Mouse (Mus musculus) adrenal gland, postnatal 10 days (tissue): ENCODE results near the gene Gpatch2l. TPM values are rescaled to one million over a fixed set of nuclear protein-coding genes. Genes with fewer than 3 reads are reported as not detected.
A peak's percentile ranks its signal among the peaks of the same experiment; 100 is the strongest.

Source experiments
- DNase-seq: peaks from one replicate; pipeline ENCODE4 v3.0.0; 2021; ENCODE audit warnings: mixed read lengths
- total RNA-seq, 2 experiments: library from RNA; stranded (reverse); gene quantifications; 2 replicates each; pipeline ENCODE4 v1.2.3; 2021

Gpatch2l gene
- total RNA-seq, 2 experiments from 2014 or later: 21.8 to 23.1 TPM

- DNase-seq: no peak
These were observed 35.2 kb downstream of the Gpatch2l start for GRCm38 (mm10) chr12:86276895-86277294.

DNA sequence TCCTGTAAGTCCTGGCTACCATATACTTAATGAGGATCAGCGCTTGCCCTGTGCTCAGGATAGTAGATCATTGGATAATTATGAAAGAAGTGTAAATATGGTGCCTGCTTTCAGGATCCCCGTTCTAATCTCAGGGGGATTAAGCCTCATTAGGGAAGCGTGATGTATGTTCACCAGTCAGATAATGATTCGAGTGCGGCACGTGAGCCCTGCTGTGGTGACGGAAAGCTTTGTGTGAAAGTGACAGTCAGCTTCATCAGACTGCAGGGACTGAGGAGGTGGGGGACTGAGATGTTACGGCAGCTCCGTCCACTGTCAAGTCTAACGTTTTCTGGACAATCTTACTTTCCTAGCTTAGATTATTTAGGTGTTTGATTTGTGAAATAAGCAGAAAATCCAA lies 38.3 kb downstream of the Gpatch2l start:
- no peak for DNase-seq

- DNase-seq: no peak
These were observed 44.0 kb downstream of the Gpatch2l start for GRCm38 (mm10) chr12:86285704-86286103.

DNA sequence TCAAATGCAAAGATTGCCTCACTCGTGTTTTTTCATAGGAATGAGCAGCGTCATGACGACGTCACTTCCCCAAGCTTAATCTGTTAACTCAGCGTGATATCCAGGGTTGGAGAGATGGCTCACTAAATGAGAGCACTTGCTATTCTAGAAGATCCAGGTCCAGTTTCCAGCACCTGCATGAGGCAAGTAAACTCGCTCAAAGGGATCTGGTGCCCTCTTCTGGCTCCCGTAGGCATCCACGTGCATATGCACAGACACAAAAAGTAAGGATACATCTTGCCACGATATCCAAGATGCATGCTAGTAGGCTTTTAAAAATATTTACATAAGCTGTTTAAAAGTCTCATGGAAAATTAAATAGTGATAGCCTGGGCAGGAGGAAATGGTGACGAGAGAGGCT lies 55.8 kb downstream of the Gpatch2l start:
- no peak for DNase-seq

GRCm38 (mm10) chr12:86302973-86303372 lies 61.3 kb downstream of the Gpatch2l start:
- no peak for DNase-seq

- no peak for DNase-seq
These were observed 63.4 kb downstream of the Gpatch2l start for GRCm38 (mm10) chr12:86305045-86305444.

DNA sequence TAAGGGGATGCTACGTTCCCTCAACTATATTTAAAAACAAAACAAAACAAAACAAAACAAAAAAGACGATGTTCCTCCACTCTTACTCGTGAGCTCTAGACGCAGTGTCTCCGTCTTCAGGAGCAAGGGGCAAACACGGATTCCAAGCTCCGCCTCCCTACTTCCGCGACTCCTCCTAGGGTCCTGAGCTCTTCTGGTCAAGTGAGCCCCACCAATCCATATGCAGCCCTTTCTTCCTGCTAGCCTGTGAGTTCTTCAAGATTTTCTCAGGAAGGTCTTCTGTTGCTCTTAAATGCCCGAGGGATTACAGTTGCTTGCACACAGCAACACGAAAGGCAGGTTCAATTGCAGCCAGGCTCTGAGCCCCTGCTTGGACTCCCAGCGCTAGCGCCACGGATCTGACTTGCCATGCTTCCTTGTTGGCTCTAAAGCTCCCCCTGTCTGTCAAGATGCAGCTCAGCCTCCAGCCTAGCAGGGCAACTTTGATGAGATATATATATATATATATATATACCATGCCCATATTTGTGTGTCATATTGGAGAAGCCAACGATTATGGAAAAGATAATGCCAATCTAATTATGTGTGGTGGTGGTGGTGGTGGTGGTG lies 64.1 kb downstream of the Gpatch2l start:
- peak; percentile 28 for DNase-seq

DNA sequence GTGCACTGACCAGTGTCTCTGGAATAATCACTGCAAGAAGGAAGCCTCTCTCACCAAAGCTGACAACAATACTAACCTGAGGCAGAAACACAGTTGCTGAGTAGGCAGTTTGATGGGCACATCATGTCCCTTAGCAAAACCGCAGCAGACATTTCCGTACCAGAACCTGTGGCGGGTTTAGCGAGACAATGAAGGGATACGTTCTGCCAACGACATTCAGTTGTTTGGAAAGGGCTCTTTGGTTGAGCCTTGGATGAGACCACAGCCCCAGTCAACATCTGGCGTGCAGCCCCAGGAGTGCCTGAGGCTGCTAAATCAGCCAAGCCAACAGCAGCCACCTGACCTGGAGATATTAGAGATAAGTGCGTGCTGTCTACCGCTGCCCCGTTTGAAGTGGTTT lies 67.8 kb downstream of the Gpatch2l start:
- DNase-seq: no peak

GRCm38 (mm10) chr12:86309902-86310301 lies 68.2 kb downstream of the Gpatch2l start:
- DNase-seq: no peak

DNA sequence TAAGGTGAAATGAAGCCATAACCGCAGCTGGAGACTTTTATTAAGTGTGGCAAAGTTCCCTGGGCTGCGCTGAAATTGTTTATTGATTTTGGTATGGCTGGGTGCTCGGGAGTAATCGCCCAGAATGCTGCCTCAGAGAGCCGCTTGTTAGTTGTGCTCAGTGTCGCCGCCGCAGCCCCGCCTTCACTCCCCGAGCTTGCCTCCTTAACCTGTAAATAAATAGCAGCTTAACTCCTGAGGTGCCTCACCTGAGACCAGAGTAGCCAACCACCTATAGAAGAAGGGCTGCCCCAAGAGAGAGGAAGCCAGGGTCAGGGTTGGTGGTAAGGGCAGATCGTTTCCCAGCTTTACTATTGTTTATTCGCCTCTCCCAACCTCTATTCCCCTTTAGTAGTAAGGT lies 79.0 kb downstream of the Gpatch2l start:
- DNase-seq: no peak

DNA sequence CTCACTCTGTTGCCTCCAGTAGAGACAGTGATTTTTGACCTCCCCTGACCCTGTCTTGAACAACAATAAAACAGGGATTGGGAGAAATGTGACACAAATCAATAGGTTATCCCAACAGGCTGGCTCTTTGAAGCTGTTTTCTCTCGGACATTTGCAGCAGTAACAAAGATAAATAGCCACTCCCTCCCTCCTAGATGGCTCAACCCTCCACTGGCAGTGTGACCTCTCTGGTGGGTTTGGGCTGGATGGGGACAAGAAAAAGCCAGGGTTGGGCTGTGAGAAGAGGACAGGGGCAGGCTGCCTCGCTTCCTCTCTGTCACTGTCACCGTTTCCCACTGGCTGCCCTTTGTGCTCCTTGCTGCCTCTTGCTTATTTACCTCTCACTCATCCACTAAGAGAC lies 82.6 kb downstream of the Gpatch2l start:
- DNase-seq: no peak

DNA sequence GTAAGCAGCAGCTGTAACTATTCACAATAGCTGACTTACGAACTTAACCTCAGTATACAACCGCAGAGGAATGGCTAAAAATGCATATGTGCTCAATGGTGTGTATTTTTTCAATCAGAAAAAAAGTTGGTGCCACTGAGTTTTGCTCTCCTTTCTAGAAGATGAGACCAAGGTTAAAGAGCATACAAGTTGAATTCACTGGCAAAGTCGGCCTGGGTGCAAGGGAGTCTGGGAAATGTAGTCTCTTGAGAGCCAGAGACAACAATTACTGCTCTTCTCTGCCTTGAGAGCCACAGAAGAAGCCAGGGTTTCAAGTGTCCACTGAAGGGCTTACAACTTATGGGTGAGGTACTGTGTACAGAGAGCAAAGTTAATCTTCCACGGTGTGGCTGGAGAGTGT lies 88.2 kb downstream of the Gpatch2l start:
- DNase-seq: no peak

- DNase-seq: no peak
These were observed 89.0 kb downstream of the Gpatch2l start for GRCm38 (mm10) chr12:86330684-86331083.

DNA sequence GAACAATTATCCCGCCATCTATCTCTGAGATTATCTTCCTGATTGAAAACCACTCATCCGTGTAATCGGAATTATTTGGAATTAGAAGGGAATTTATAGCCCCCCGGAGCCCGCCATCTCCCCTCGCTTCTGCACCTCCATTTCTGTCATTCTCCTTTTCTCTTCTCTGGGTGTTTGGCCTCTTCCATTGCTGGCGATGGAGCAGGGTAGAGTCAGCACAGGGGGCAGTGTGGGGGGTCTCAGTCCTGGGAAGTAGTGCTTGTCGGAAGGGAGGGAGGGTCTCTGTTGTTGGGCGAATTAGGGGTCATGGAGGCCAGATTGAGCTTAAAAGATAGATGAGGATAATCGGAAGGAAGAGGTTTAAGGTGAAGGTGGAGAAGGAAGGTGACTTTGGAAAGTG lies 89.6 kb downstream of the Gpatch2l start:
- no peak for DNase-seq

GRCm38 (mm10) chr12:86336209-86336608 lies 94.6 kb downstream of the Gpatch2l start:
- DNase-seq: no peak

DNA sequence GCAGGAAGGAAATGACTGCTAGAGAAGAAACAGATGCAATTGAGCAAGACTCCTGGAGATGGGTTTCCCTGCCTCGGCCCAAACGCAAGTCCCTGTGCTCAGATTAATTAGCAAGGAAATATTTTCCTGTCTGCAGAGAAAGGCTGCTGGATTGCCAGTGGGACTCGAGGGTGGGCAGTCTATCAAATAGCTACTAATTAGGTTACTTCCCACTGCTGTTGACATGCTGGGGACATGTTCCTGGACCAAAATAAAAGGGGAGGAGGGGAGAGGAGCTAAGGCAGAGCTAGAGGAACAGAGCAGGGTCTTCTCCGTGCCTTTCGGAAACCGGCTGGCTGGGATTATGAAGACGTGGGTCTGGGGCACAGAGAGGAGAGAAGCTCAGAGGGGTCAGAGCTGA lies 95.2 kb downstream of the Gpatch2l start:
- DNase-seq: no peak

Other genes starting within 250 kb of the Gpatch2l start
- 10 to 100 TPM; 15.0 to 16.6 TPM for gene Tgfb3, start 162.8 kb upstream of the Gpatch2l start, total RNA-seq
- 10 to 100 TPM; 25.3 to 25.7 TPM for gene Ift43, start 159.3 kb upstream of the Gpatch2l start, total RNA-seq
- 1 to 10 TPM in 1 of 2 experiments, under 1 TPM in 1; 0.33 to 1.0 TPM for gene Esrrb, start 119.3 kb downstream of the Gpatch2l start, total RNA-seq